Mouse (Mus musculus) liver, embryonic 14.5 days (tissue): ENCODE measurements around the gene Gp5.

Source experiments
- CTCF ChIP-seq: IDR thresholded peaks from 2 replicates; pipeline ENCODE4 v1.5.1; 2016; ENCODE audit warnings: antibody characterized with exemption, low read depth, control low read depth
- EP300 ChIP-seq: IDR thresholded peaks from 2 replicates; pipeline ENCODE4 v1.6.1; 2016; ENCODE audit warnings: antibody characterized with exemption, low read depth

GRCm38 (mm10) chr16:30309395-30310170 is 996 bp downstream of the Gp5 start:
- no peak for TF ChIP-seq CTCF
- no peak for TF ChIP-seq EP300
